Mouse (Mus musculus): ENCODE measurements around the gene Sars. TPM values are rescaled to one million over a fixed set of nuclear protein-coding genes. Genes with fewer than 3 reads are reported as not detected.

Sars gene
- polyA plus RNA-seq, 2 experiments from 2014 or later, result 164 to 188 TPM

DNA sequence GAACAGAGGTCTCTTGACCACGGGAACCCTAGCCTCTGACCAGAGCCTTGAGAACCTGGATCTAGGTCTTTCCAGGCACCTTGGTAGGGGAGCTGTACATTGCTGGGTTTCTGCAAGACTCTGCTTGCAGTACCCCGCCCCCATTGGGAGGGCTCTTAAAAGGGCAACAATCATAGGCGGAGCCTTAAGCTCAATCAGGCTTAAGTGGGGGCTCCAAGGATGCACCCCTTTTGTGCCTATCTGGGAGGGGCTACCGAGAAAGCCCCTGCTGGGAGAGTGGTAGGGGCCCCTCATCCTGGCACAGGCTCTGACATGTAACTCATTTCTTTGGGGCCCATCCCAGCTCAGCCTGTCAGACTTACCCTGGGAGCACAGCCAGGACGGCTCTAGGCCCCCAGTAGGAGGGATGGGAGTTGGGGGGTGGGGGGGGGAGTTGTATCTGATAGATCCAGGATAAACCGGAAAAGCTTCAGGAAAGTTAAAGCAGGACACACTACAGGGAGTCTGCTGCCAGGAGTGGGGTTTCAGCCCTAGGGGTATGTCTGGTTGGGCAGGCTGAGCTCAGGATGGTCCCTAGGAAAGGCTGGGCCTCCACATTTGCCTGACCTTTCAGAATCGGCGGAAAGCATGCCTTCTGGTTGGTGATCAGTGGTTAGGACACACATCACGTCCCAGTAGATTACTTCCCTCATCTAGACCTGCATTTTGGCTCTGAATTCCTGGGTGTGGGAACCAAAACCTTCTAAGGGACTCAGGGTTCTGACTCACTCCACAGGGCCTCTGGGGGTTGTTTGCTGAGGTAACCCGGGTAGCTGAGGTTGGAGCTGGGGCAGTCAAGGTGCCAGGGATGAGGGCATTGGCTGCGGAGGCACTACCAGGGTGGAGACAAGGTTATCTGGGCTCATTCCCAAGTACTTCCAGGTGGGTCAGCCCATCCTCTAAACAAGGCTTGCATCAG, 20.9 kb downstream of the Sars start:
- ATAC-seq, result peak; percentile 78

- no peak for ATAC-seq
These were observed 22.0 kb downstream of the Sars start for GRCm38 (mm10) chr3:108423006-108423405.

DNA sequence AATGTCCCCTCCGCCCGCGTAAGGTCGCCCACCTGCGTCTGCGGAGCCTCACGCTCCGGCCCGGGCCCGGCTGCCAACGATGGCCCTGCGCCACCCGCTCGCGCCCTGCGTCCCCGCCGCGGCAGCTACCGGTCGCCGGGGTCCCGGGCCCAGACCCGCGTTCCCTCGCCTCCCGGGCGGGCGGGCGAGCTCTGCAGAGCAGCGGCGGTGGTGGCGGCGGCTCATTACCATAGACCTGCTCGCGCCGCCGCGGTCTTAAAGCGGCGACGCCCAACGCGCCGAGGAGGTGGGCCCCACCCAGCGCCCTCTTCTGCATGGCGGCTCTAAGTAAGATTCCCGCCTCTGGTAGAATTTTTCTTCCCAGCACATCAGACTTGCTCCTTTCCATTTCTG, 29.2 kb downstream of the Sars start:
- peak; percentile 97 for ATAC-seq

GRCm38 (mm10) chr3:108414857-108415830, 29.9 kb downstream of the Sars start, which contains the start of gene Celsr2:
Celsr2 (minus strand) TSS chr3:108415552.
- peak; percentile 33 for ATAC-seq

DNA sequence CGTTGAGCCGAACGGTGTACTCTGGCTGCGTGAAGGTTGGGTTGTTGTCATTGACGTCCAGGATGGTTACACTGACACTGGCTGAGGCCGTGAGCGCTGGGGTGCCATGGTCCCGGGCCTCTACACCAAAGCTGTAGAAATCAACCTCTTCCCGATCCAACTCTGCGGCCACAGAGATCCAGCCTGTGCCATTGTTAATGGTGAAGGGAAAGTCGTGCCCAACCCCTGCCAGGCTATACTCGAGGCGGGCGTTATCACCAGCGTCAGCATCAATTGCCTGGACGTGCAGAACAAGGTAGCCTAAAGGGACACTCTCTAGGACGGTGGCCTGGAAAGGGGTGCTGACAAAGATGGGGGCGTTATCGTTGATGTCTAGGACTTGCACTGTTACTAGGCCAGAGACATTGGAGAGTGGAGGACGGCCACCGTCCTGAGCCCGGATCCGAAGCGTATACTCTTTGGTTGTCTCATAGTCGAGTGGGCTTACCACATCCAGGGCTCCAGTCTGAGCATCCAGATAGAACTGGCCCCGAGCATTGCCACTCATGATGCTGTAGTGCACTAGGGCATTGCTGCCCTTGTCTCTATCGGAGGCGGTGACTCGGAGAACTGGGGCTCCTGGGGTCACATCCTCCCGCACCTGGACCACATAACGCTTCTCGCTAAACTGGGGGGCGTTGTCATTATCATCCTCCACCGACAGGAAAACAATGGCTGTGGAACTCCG, 31.2 kb downstream of the Sars start:
- no peak for ATAC-seq

DNA sequence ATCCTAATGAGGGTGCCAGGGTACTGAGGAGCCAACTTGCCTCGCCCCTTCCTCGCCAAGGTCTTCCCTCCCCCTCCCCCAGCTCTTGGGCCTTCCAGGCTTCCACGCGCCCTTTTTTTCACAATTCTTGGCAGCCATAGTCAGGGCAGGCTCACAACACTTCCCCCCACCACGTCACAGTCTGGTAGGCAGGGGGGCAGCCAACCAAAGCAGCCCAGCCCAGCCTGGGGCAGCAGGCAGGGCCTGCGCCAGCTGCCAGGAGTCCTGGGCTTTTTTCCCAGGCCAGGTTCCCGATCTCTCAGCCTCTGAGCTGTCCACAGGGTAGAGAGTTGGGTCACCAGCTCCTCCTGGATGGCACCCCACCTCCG, 33.3 kb downstream of the Sars start:
- no peak for ATAC-seq

GRCm38 (mm10) chr3:108411026-108411753, 33.8 kb downstream of the Sars start:
- no peak for ATAC-seq

GRCm38 (mm10) chr3:108410359-108410714, 34.7 kb downstream of the Sars start:
- ATAC-seq, result no peak

- no peak for ATAC-seq
These were observed 35.2 kb downstream of the Sars start for GRCm38 (mm10) chr3:108409656-108410358.

GRCm38 (mm10) chr3:108408517-108409008, 36.4 kb downstream of the Sars start:
- no peak for ATAC-seq

DNA sequence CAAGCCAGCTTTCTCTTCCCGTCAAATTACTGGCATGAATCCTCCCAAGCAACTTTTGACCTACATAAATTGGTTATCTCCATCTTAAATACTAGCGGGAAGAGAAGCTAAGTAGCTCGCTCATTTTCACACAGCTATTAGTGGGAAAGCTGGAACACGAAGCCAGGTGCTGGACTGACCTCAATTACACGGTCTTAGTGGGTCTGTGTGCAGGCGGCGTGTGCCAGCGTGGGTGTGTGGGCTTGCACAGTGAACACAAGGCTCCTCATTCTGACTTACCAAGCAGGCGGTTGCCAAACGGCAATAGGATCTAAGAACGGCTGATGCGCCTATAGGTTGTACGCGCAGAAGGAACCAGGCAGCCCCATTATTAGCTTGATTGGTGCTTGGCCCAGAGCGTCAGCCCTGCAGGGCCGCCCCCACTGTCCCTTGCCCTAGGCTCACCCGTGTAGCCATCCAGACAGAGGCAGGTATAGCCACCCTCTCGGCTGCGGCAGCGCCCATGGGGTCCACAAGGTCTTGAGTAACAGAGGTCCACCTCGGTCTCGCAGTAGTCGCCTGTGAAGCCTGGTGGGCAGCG, 38.6 kb downstream of the Sars start:
- ATAC-seq, result no peak

- ATAC-seq, result no peak
These were observed 39.3 kb downstream of the Sars start for GRCm38 (mm10) chr3:108405536-108406305.

DNA sequence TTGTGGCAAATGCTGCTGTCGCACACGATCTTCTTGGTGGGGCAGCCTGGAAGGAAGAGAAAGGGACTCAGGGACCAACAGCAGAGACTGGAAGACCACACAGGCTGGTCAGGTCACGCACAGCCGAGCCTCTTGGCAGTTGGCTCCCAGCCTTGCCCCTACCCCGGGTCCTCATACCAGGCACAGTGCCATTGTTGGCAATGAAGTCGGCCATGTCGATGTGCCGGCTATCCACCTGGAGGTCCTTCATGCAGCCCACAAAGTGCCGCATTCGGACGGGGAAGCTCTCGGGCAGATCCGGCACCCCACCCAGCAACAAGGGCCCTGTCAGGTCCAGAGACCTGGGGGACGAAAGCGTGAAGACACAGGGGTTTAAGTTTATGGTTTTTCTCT, 42.5 kb downstream of the Sars start:
- ATAC-seq, result no peak

DNA sequence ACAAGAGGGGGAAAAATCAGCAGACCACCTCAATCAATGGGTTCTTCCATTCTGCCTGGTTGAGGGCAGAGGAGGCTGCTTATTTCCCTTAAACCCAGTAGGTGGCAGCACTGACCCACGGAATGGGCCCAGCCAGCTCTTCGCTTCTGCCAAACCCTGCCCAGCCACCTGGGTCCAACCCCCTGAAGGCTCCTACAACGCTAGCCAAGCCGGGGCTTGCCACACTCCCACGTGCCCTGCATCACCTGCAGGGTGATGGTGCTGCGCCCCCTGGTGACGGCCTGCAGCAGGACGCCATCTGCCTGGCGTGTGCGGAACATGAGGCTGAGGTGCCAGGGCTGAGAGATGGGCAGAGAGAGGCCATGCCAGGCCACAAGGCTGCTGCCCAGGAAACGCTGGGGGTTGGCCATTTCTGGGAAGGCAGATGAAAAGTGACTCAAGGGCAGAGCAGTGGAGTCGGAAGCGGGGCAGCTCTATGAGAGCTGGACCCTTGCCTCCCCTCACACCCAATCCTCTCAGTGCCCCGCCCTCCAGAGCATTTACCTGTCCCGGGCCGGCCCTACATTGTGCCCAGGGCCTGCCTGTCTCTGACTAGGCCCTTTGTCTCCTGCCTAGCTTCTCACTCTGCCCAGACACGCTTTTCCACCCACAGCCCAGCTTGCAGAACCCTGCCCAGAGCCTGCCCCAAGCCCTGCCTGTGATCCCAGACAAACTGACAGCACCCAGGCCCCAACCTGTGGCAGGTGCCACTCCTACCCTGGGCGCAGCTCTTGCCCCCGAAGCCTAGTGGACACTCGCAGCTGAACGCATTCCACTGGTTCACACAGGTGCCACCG, 43.1 kb downstream of the Sars start:
- ATAC-seq, result peak; percentile 100

- ATAC-seq, result no peak
These were observed 44.6 kb downstream of the Sars start for GRCm38 (mm10) chr3:108400442-108400841.

GRCm38 (mm10) chr3:108398281-108398680, 46.7 kb downstream of the Sars start:
- ATAC-seq, result no peak

DNA sequence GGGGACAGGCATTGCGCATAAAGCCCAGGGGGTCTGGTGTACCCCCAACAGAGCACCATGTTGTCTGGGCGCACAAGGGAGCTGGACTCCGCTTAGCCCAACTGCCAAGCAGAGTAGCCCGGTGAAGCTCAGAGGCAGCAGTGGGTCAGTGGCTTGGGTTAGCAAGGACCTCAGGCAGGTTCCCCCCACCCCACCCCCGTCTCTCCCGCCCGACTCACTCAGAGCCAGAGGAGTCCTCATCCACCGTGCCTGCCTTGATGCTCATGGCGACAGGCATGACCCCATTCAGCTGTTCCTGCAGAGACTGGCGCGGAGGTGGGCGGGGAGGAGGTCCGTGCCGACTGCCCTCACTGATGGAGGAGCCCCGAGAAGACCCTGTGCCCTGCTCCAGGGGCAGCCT, 52.2 kb downstream of the Sars start:
- ATAC-seq, result no peak

DNA sequence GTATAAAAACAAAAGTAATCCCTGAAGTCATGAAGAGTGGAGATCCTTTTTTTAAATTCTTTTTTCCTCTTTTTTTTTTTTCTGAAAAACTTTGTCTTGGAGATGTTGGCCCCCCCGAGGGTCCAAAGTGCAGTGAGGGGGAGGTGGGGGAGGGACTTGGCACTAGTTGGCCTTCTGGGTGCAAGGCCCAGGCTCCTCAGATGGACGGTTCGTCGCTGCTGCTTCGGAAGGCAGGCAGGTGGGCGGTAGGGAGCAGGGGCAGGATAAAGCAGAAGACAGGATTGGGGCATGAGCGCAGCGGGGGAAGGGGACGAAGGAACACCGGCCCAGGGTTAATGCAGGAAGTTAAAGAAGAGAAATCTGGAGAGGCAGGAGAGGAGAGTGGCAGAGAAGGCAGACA, 52.7 kb downstream of the Sars start:
- ATAC-seq, result no peak

GRCm38 (mm10) chr3:108389111-108389545, 55.9 kb downstream of the Sars start:
- peak; percentile 99 for ATAC-seq
